Mouse (Mus musculus): ENCODE data around the gene Baiap2.

GRCm38 (mm10) chr11:119948803-119949202 is 6.2 kb downstream of the Baiap2 start:
- no peak for TF ChIP-seq CTCF (conservative IDR thresholded peaks at IDR 0.05; ENCODE audit: insufficient read depth, insufficient read length, low read depth, low read length)
- TF ChIP-seq POLR2A (IDR thresholded peaks at IDR 0.05; ENCODE audit: low read depth, low read length) = no peak

Data from kidney, adult 2 months (tissue).